Mouse (Mus musculus) frontal cortex, adult 2 months (tissue): ENCODE measurements around the gene Extl1. TPM values are rescaled to one million over a fixed set of nuclear protein-coding genes. Genes with fewer than 3 reads are reported as not detected.
"Not testable (repeated sequence)": the region's sequence is repeated elsewhere in the genome, so short reads cannot be mapped to it uniquely, and the experiment has no call there.

Source experiments
- DNase-seq, 2 experiments: peaks; one replicate each; pipeline ENCODE4 v3.0.0; 2022; ENCODE audit warnings: low spot score in 1 of 2; ENCODE audit errors: extremely low spot score in 1 of 2
- polyA plus RNA-seq: library from polyadenylated mRNA; depleted of rRNA; stranded (reverse); fragments of >200 nt; gene quantifications from 2 replicates; pipeline ENCODE4 v1.2.3, GENCODE M21; 2012

Gene Extl1
- polyA plus RNA-seq, 1 experiment: 30.3 TPM

GRCm38 (mm10) chr4:134352929-134353328 lies 30.7 kb downstream of the Extl1 start:
- no peak for DNase-seq

GRCm38 (mm10) chr4:134352261-134352707 lies 31.4 kb downstream of the Extl1 start:
- no peak for DNase-seq

- no peak for DNase-seq
These were observed 32.1 kb downstream of the Extl1 start for GRCm38 (mm10) chr4:134351329-134352260.

GRCm38 (mm10) chr4:134350641-134351040 lies 33.0 kb downstream of the Extl1 start:
- DNase-seq: no peak

GRCm38 (mm10) chr4:134349829-134350228 lies 33.8 kb downstream of the Extl1 start:
- no peak for DNase-seq

- no peak for DNase-seq
These were observed 35.1 kb downstream of the Extl1 start for GRCm38 (mm10) chr4:134348545-134348944.

- no peak for DNase-seq
These were observed 35.6 kb downstream of the Extl1 start for GRCm38 (mm10) chr4:134348078-134348477.

- DNase-seq: no peak
These were observed 37.8 kb downstream of the Extl1 start for GRCm38 (mm10) chr4:134345802-134346201.

GRCm38 (mm10) chr4:134344620-134345019 lies 39.0 kb downstream of the Extl1 start:
- no peak for DNase-seq

GRCm38 (mm10) chr4:134343071-134344031 lies 40.3 kb downstream of the Extl1 start, which contains the start of gene Slc30a2:
Slc30a2 (plus strand) TSS chr4:134343181.
- no peak for DNase-seq

GRCm38 (mm10) chr4:134342213-134342779 lies 41.4 kb downstream of the Extl1 start:
- no peak for DNase-seq

GRCm38 (mm10) chr4:134341231-134341630 lies 42.4 kb downstream of the Extl1 start:
- DNase-seq: not testable (repeated sequence)

- no peak for DNase-seq
These were observed 53.4 kb downstream of the Extl1 start for GRCm38 (mm10) chr4:134330281-134330680.

GRCm38 (mm10) chr4:134328832-134329231 lies 54.8 kb downstream of the Extl1 start:
- DNase-seq: no peak

GRCm38 (mm10) chr4:134328151-134328550 lies 55.5 kb downstream of the Extl1 start:
- DNase-seq: no peak

GRCm38 (mm10) chr4:134326859-134327530 lies 56.7 kb downstream of the Extl1 start:
- no peak for DNase-seq

GRCm38 (mm10) chr4:134324655-134325054 lies 59.0 kb downstream of the Extl1 start:
- DNase-seq: no peak

GRCm38 (mm10) chr4:134321524-134321923 lies 62.1 kb downstream of the Extl1 start:
- DNase-seq: no peak

- DNase-seq: no peak
These were observed 64.0 kb downstream of the Extl1 start for GRCm38 (mm10) chr4:134319674-134320073.

- DNase-seq: no peak
These were observed 64.6 kb downstream of the Extl1 start for GRCm38 (mm10) chr4:134319074-134319473.
